Mouse (Mus musculus): ENCODE results near the gene Lnx2.

The Lnx2 gene

DNA sequence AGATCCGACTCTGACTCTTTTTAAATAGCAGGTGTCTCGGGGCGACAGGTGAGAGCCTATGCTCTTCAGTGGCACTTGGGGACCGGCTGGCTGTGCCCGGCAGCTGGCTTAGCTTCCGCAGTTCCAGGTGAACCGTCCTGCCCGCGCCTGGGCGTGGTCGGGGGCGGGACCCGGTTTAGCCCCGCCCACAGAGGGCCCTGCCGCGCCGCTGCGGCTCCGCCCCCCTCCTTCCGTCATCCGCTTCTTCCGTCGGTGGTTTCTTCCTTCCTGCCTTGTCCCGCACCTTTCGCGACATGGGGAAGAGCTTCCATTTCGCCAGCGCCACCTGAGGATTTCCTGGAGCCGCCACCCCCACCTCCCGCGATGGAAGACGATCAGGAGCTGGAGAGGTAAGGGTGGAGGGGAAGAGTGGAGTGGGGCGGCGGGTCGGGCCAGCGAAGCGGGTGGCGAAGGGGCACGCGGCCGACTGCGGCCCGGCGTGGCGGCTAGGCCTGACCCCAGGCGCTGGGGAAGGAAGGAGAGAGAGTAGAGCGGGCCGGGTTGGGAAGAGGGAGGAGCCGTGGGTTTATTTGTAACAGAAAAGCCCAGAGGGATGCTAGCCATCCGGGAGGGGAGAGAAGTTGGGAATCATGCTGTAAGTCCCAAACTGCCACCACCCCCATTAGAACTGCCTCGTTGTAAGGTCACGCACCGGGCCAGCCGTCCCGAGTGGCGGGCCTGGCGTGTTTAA, 1.1 kb upstream of the Lnx2 start:
- peak; percentile 92 to 93 for DNase-seq (ENCODE audit: low spot score in 2 of 2)

DNA sequence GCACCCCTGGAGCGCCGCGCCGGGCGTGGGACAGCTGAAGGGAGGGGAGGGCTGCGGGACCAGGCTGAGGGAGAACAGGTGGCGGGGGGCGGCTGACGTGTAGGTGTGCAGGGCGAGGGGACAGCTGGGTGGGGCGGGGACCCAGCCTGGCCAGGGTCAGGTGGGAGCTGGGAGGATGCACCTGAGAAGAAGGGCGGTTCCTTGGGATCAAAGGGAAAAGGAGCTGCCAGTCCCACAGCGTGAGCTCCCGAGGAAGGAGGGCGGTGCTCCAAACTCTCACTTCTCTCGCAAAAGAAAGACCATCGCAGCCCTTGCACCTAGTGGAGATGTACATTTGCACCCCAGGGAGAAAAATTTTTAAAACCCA, 396 bp upstream of the Lnx2 start, which contains the start of gene Polr1d:
Gene Polr1d (plus strand): TSS at position 252 of the 367 bp plus-strand sequence.
- DNase-seq (ENCODE audit: low spot score in 2 of 2), result no peak

DNA sequence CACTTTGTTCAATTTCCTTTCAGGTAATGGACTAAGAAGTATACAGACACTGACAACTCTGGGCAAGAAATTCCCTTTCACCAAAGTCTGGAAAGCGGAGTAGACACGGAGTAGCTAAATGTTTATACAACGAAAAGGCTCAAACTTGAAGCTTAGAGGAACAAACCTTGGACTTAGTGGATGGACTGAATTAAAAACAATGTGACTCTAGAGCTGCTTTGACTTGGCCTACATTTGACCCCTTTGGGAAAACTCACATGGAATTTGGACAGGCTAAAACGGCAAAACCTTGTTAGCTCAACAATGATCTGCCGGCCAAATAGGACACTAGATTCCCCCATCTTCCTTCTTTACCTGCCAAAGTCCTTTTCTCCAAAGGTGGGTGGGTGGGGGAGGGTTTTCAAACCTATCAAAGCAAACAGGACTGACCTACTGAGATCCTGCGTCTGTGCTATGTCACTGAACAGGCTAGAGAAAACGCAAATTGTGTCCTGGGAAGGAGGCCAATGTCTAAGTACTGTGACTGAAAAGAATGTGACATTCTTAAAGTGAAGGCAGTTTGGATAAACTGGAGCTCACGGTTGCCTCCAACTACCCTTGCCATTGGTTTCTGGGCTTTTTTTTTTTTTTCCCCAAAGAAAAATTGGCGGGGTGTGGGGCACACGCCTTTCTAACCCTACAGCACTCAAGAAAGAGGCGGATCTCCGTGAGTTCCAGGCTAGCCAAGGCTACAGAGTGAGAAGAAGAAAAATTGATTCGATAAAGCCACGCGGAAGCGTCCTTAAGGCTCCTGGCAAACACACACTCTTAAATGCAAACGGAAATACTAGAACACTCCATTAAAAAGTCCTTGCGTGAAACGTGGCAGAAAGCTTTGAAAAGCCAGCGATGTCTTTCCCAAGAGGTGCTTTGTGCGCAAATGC, 1.0 kb downstream of the Lnx2 start:
- no peak for DNase-seq (ENCODE audit: low spot score in 2 of 2)

DNA sequence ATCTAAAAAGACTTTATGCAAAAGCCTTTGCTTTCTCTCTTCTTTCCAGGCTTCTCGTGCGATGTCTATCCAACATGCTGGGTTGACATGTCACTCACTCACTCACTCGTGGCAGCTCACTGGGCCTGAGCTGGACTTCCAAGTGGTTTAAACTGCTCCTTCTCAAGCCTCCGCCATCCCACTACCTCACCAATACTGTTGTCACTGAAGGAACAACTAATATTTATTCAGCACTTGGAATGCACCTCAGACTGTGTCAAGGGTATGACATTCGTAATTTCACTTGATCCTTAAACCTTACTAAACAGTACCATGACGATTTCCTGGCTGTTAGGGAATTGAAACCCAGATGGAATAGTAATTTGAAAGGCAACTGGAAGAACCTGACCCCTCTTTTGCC, 2.6 kb downstream of the Lnx2 start:
- no peak for DNase-seq (ENCODE audit: low spot score in 2 of 2)

DNA sequence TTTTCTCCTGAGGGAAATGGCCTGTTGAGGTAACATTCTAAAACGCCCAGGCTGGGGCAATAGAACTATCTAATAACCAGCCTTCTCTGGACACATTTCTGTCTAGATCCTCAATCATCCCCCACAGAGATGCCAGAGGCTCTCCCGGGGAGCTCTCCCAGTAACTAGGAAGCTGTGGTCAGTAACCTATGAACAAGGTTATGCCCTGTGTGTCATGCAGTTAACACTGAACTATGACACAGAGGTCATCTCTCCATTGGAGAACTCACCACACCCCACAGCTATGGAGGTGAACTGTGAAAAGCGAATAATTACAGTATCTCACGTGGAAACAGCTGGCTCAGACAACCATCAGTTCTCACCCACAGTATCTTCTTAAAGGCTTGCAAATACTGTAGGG, 4.5 kb downstream of the Lnx2 start:
- DNase-seq (ENCODE audit: low spot score in 2 of 2), result no peak

DNA sequence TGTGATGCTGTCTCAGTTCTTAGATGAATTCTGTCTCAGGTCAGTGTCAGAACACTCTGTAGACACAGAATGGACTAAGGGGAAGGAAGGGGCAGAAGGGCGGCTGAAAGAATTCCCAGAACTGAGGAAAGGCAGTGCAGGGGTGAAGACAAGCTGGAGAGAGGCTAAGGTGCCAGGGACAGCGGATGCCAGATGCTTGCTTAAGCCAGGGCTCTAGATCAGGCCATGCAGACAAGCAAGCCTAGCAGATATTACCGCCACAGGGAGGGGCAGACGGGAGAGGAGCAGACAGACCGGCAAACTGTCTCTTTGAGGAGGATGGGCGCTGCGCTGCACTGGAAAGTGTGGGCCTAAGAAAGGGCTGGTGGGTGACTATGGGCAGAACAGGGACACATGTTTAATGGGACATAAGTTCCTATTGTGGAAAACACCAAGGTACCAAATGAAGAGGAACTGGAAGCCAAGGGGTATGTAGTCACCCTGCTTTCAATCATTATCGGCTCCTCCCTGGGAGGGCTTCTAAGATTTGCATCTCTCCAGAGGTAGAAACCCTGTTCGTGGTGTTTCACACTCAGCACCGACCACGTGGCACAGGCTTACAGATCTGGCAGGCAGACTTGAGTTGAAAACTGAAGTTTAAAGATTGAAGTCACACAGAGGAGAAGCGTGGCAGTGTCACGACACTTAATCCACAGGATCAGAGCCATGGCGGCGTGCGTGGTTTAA, 5.4 kb downstream of the Lnx2 start:
- DNase-seq (ENCODE audit: low spot score in 2 of 2), result no peak

DNA sequence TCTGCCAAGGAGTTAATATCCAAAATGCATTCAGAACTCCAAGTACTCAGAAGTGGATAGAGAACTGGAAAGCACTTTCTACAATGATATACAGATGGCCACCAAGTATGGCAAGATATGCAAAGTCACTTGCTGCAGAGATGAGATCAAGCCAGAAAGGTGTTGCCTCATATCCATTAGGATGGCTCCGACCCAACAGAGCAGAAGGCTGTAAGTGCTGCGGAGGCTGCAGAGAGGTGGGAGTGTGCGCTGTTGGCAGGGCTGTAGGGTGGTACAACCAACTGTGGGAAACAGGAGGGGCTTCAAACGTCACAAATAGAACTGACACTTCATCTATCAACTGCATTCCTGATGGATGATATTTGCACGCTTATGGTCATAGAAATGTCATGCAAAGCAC, 7.5 kb downstream of the Lnx2 start:
- DNase-seq (ENCODE audit: low spot score in 2 of 2), result no peak

DNA sequence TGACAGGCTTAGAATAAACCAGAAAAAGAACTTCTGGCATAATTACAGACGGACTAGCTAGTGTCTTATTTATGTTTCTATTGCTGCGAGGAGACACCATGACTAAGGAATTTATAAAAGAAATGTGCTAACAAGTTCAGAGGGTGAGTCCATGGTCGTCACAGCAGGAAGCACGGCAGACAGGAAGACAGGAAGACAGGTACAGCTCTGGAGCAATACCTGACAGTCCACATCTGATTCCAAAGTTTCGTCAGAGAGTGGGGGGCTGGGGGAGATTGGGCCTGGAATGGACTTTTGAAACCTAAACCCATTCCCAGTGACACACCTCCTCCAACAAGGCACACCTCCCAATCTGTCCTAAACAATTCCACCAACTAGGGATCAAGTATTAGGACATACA, 9.4 kb downstream of the Lnx2 start:
- no peak for DNase-seq (ENCODE audit: low spot score in 2 of 2)

DNA sequence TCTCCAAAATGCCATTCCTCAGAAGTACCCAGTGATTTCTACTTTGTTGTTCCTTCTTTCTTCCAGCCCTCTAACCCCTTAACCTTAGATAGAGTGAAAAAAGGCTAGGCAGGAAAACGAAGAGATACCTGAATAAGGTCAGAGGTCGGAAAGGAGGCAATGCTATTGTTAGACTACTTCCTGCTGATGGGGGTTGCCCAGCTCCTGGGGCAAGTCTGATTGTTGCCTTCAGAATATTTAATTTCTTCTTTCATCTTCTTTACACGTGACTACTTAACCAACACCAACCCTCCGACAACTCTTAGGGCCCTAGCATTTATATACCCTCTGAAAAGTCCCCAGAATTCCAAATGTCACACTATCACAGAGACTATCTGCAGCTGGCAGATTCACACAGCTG, 10.3 kb downstream of the Lnx2 start:
- DNase-seq (ENCODE audit: low spot score in 2 of 2), result no peak

DNA sequence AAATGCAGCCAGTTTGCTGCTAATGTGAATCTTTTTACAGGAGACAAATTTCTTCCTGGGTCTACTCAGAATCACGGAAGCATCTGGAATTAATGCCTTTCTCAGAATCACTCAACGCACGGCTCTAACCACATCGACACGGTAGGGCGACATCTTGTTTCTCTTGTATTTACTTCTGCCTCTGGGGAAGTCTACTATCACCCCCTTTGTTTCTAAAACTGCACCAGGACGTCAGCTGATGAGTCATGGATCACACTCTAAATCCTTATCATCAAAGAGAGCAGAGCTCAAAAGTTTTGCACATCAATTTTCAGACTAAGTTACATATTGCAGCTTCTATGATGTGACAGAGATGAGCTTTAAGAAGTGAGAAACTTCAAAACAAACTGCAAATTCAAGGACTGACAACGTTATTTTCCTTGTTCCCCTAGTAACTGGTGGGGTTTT, 13.1 kb downstream of the Lnx2 start:
- DNase-seq (ENCODE audit: low spot score in 2 of 2), result no peak

DNA sequence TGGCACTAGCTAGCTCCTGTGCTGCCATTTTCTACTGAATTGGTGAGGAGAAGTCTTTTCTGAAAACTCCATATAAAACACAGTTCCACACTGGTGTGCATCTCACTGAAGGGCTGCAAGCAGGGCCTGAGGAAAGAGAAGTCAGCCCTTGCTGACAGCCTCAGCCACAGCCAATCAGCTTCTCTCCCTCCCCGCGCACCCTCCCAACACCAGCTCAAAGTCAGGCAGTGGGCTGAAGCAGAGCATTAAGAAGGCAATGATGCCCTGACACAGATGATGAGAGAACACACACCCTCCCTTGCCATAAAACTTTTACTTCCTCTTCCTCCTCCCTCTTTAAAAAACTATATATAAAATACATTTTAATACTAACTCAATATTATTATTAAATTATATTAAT, 16.4 kb downstream of the Lnx2 start:
- DNase-seq (ENCODE audit: low spot score in 2 of 2), result peak; percentile 76 to 82

DNA sequence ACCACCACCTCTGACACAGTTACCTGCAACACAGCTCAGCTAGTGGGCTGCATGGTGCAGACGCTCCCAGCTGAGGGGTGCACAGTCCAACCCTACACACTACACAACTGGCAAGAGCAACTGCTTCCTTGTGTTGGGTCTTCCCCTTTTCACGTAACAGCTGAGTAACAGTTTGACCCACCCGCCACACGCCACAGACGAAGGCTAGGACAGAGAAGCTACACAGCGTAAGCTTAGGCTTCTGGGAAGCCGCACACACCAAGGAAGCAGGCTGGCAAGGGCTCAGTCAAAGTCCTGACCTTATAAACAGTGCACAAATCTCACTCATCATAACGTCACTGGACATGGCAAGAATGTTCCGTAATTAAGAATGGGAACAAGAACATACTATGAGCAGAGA, 17.1 kb downstream of the Lnx2 start:
- peak in 1 of 2 experiments; percentile 28 for DNase-seq (ENCODE audit: low spot score in 2 of 2)

DNA sequence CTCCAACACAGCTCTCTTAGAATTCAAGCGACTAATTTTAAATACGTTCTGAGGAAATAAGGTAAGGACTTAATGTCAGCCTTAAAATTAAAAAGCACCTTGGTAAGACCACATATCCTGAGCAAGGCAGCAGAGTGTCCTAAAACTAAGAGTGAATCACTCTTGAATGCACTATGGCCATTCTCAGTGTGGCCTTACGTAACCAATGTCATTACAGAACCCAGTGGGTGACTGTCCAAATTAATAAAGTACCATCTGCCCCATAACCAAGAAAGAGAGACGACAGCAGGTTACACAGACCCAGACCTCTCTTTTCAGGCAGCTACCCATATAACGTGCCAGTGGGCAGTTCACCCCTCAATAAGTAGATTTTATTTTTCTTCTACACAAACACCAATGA, 17.7 kb downstream of the Lnx2 start:
- no peak for DNase-seq (ENCODE audit: low spot score in 2 of 2)

DNA sequence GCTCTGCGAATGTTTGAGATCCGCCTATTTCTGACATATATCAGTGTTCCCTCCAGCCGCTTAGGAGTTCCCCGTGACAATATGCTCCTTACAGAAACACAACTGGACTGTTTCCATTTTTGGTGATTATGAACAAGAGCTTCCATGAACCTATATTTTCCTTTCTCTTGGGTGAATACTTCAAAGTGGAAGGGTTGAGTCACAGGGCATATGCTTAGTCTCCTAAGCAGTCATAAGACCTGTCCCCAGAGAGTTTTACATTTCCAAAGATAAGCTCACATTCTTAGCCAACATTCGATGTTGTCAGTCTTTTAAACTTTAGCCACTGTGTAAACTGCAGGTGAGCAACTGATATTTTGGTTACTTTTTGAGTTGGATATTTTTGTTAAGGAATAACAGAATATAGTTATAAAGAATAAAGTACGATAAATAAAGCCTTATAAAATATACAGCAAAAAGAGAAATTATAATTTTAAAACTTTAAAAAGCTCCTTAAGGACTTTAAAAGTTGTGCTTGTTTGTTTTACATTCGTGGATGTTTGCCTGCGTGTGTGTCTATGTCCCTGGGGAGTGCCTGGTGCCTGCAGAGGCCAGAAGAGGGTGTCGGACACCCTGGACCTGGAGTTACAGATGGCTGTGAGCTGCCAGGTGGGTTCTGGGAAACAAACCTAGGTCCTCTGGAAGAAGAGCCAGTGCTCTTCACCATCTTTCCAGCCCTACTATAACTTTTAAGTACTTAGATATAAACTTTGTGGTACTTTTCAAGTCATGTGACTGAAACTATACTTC, 18.6 kb downstream of the Lnx2 start:
- DNase-seq (ENCODE audit: low spot score in 2 of 2), result no peak

DNA sequence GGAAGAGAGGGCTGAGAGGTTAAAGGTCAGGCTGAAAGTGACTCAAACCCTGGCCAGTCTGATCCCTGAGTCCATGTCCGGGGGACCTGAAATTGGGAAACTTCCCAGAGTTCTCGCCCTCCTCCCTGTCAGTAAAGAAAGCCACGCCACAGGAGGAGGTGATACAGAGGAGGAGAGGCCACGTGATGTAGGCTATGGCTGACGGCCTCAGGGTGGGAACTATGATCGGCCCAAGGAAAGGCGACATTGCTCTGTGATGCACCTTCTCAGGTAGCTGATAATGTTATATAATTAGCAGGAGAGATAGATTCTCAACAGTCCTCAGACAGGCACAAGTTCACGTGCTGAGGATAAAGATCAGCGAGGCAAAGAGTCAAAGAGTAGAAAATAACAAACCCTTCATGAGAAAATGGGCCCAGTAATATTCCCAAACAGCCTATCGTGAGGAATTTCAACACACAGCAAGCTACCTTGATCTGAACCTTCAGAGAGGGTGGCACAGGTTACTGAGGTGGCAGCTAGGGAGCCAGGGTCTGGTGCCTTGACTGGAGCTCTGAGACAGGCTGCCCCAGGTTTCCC, 19.6 kb downstream of the Lnx2 start:
- DNase-seq (ENCODE audit: low spot score in 2 of 2), result no peak

DNA sequence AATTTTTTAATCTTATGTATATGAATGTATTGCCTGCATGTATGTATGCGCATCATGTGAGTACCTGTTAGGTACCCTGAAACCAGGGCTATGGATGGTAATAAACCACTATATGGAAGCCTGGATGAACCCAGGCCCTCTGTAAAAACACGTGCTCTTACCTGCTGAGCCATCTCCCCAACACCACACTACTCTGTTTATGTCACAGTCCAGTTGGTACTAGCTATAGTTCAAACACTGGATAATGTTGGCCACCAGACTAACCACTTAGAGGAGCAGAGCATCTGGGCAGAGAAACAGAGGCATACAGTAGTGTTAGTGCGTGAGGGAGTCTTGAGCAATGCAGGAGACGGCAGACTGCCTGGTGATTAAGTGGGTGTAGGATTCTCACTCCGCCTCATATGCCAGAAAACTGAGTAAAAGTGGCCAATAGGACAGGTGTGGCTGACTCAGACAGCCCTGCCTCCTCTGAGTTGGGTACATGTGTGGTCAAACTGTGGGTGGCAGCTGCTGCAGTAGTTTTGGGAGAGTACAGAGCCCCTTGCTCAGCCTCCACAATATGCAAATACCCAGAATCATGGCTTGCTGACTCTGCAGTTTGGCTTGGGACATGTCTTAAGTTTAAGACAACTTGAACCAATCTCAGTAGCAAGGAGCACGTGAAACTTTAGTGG, 20.7 kb downstream of the Lnx2 start:
- no peak for DNase-seq (ENCODE audit: low spot score in 2 of 2)

DNA sequence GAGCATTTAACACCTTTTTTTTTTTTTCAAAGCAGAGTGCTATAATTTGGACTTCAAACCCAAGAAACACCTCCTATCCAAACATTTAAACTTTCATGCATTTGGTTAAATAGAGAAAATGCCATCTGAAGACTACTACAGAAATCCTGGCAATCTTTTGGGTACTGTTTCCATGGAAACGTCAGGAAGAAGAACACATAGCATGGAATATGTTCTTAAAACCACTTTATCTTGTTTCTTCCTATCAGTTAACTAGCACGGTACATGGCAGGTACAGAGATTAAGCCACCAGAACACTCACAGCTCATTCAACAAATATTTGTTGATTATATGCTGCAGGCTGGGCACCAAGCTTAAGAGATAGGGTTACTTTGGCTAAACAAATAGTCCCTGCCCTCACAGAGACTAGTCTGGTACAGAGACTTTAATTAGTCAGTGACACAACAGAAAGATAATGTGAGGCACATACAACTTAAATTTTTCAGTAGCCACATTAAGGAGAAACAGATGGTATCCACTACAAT, 21.6 kb downstream of the Lnx2 start:
- no peak for DNase-seq (ENCODE audit: low spot score in 2 of 2)

DNA sequence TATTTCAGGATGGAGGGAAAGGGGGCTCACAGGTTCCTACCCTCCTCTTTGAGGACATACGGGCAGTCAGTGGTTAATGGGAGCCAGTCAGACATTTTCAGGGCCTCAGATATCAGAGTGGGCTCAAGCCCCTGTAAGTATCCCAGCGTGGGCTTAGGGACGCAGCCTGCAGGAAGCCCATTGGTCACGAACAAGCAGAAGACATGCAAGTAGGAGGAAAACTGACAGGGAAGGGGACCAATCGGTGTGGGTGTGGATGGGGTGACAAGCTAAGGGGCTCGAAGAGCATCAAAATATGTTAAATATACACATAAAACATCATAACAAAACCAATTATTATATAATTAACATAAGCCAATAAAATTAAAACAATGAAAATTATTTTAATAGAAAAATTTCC, 22.1 kb downstream of the Lnx2 start:
- DNase-seq (ENCODE audit: low spot score in 2 of 2), result no peak

DNA sequence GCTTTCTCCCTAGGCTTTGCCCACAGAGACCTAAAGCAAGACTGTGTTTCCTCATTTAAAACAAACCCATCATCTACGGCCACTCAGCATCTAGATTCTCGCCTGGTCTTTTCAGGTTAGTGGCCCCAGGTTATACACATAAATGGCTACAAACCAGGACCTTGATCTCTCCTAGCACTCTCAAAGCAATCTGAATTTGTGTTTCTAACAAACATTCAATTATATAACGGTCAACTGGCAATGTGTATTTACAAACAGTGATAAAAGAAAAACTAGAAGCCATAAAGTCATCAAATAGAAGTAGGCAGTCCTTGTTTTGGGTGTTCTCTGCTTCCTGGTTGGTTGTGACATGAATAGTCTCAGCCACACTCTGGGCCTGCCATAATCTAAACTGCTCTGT, 22.9 kb downstream of the Lnx2 start:
- no peak for DNase-seq (ENCODE audit: low spot score in 2 of 2)

DNA sequence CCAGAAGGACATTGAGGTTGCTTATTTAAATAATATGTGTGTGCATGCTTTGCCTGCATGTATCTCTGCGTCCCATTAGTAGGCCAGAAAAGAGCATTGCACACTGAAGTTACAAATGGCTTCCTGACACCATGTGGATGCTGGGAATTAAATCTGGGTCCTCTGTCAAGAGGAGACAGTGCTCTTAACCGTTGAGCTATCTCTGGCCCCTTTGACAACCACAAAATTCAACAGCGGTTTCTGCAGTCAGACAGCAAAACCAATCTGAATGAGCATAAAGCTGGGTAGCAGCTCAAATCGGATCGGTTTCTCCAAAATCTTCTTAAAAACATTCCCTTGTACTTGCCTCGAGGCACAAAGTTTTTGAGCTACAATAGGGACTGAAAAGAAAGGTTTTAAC, 23.3 kb downstream of the Lnx2 start:
- DNase-seq (ENCODE audit: low spot score in 2 of 2), result no peak

DNA sequence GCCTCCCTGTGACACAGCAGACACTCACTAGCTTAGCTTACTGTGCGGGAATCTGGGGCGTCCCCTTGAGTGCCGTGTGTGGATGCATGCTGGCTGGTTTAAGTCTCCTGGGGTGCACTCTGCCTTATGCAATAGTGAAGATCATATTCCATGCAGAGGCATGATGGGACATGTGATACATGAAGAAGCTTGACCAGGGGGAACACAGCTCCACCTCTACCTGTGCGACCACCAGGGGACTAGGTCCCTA, 24.2 kb downstream of the Lnx2 start:
- no peak for DNase-seq (ENCODE audit: low spot score in 2 of 2)

Data from spleen, postnatal 36 days (tissue).